Mouse (Mus musculus): ENCODE results near the gene Zc3h8. TPM values are rescaled to one million over a fixed set of nuclear protein-coding genes. Genes with fewer than 3 reads are reported as not detected.

The Zc3h8 gene
- polyA plus RNA-seq, 1 experiment from 2014 or later = 9.8 TPM

Small RNA genes within 50 kb of the gene (microRNA-seq; reads per million reads assigned to microRNA genes)
- gene Gm22859 = not detected

Other genes with a start within 250 kb of the Zc3h8 start
- gene Mertk, start 245.1 kb downstream of the Zc3h8 start, polyA plus RNA-seq (2016; fragmentation: Nextera tagmentation; extraction: Ambion mirVana) = 9.3 and 12.2 TPM in 2 replicates
- 29.7 TPM in 2 replicates for gene Tmem87b, start 126.0 kb downstream of the Zc3h8 start, polyA plus RNA-seq (2016; fragmentation: Nextera tagmentation; extraction: Ambion mirVana)
- 1.8 and 2.1 TPM in 2 replicates for gene Fbln7, start 81.1 kb downstream of the Zc3h8 start, polyA plus RNA-seq (2016; fragmentation: Nextera tagmentation; extraction: Ambion mirVana)
- gene Zc3h6, start 23.3 kb upstream of the Zc3h8 start, polyA plus RNA-seq (2016; fragmentation: Nextera tagmentation; extraction: Ambion mirVana) = 1.0 and 1.1 TPM in 2 replicates
- 14.8 and 16.2 TPM in 2 replicates for gene Gm10762, start 23.6 kb upstream of the Zc3h8 start, polyA plus RNA-seq (2016; fragmentation: Nextera tagmentation; extraction: Ambion mirVana)
- 0.07 TPM in 1 of 2 replicates, not detected in the other for gene Vinac1, start 104.1 kb upstream of the Zc3h8 start, polyA plus RNA-seq (2016; fragmentation: Nextera tagmentation; extraction: Ambion mirVana)
- gene Ttl, start 121.9 kb upstream of the Zc3h8 start, polyA plus RNA-seq (2016; fragmentation: Nextera tagmentation; extraction: Ambion mirVana) = 14.3 and 14.7 TPM in 2 replicates
- 48.7 and 48.9 TPM in 2 replicates for gene Polr1b, start 156.9 kb upstream of the Zc3h8 start, polyA plus RNA-seq (2016; fragmentation: Nextera tagmentation; extraction: Ambion mirVana)
- gene Chchd5, start 185.6 kb upstream of the Zc3h8 start, polyA plus RNA-seq (2016; fragmentation: Nextera tagmentation; extraction: Ambion mirVana) = 25.6 and 29.0 TPM in 2 replicates